Mouse (Mus musculus): ENCODE data around the gene Atp1a4. TPM values are rescaled to one million over a fixed set of nuclear protein-coding genes. Genes with fewer than 3 reads are reported as not detected.

The Atp1a4 gene
- polyA plus RNA-seq, 1 experiment: 1.2 TPM

- H3K4me3 ChIP-seq (replicated peaks; ENCODE audit: extremely low read depth, low read depth, low read length): no peak overlapping the region
- no peak for DNase-seq
- TF ChIP-seq CTCF (IDR thresholded peaks at IDR 0.05; ENCODE audit: insufficient read depth, low read length): no peak
- no peak for TF ChIP-seq POLR2A (IDR thresholded peaks at IDR 0.05; ENCODE audit: borderline replicate concordance, extremely low read depth, low read depth, low read length)
- WGBS: 70% methylated on average over 1 of the region's 1 CpGs
- H3K4me1 ChIP-seq (ENCODE audit: control insufficient read depth, insufficient read depth, low read length): no peaks in the 10 kb centered on the region
Observed at GRCm38 (mm10) chr1:172229215-172229614, 29.0 kb downstream of the Atp1a4 start.

- TF ChIP-seq CTCF (IDR thresholded peaks at IDR 0.05; ENCODE audit: insufficient read depth, low read length): no peak
- no peak for TF ChIP-seq POLR2A (IDR thresholded peaks at IDR 0.05; ENCODE audit: borderline replicate concordance, extremely low read depth, low read depth, low read length)
- no peak overlapping the region for H3K4me3 ChIP-seq (replicated peaks; ENCODE audit: extremely low read depth, low read depth, low read length)
- 56% methylated on average over 2 of the region's 2 CpGs for WGBS
- no peak for DNase-seq
- no peaks in the 10 kb centered on the region for H3K4me1 ChIP-seq (ENCODE audit: control insufficient read depth, insufficient read depth, low read length)
Observed at GRCm38 (mm10) chr1:172228209-172228608, 30.0 kb downstream of the Atp1a4 start.

GRCm38 (mm10) chr1:172221297-172222063, 36.7 kb downstream of the Atp1a4 start:
- Histone ChIP-seq H3K4me3 (replicated peaks; ENCODE audit: extremely low read depth, low read depth, low read length) (no peak overlapping the region), H3K4me1 (ENCODE audit: control insufficient read depth, insufficient read depth, low read length) (peaks cover 15% of the 10 kb centered on the region)
- TF ChIP-seq CTCF (IDR thresholded peaks at IDR 0.05; ENCODE audit: insufficient read depth, low read length): no peak
- no peak for TF ChIP-seq POLR2A (IDR thresholded peaks at IDR 0.05; ENCODE audit: borderline replicate concordance, extremely low read depth, low read depth, low read length)
- no peak for DNase-seq
- 73% methylated on average over 11 of the region's 11 CpGs for WGBS

DNA sequence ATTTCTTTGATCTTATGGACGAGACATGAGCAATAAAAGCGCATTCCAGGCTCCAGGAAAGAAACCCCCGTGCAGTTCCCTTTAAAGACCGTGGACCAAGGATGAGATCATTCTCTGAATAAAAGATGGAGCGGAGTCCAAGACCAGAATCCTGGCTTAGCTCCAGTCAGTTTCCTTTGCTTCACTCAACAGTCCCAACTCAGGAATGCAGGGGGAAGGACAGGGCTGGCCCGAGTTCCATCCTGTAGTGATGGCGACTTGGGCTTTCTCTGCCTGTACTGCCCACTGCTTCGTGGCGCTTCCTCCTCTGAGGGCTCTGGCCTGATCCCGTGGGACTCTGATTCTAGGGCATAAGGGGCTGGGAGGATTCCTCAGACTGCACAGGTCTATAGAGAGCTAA, 37.8 kb downstream of the Atp1a4 start:
- WGBS: 26% methylated on average over 10 of the region's 10 CpGs
- H3K4me3 ChIP-seq (replicated peaks; ENCODE audit: extremely low read depth, low read depth, low read length): no peak overlapping the region
- peaks cover 15% of the 10 kb centered on the region for H3K4me1 ChIP-seq (ENCODE audit: control insufficient read depth, insufficient read depth, low read length)
- DNase-seq: peak; percentile 51
- TF ChIP-seq CTCF (IDR thresholded peaks at IDR 0.05; ENCODE audit: insufficient read depth, low read length): no peak
- TF ChIP-seq POLR2A (IDR thresholded peaks at IDR 0.05; ENCODE audit: borderline replicate concordance, extremely low read depth, low read depth, low read length): peak; percentile 67; the same call in 1 of the 2 replicates

DNA sequence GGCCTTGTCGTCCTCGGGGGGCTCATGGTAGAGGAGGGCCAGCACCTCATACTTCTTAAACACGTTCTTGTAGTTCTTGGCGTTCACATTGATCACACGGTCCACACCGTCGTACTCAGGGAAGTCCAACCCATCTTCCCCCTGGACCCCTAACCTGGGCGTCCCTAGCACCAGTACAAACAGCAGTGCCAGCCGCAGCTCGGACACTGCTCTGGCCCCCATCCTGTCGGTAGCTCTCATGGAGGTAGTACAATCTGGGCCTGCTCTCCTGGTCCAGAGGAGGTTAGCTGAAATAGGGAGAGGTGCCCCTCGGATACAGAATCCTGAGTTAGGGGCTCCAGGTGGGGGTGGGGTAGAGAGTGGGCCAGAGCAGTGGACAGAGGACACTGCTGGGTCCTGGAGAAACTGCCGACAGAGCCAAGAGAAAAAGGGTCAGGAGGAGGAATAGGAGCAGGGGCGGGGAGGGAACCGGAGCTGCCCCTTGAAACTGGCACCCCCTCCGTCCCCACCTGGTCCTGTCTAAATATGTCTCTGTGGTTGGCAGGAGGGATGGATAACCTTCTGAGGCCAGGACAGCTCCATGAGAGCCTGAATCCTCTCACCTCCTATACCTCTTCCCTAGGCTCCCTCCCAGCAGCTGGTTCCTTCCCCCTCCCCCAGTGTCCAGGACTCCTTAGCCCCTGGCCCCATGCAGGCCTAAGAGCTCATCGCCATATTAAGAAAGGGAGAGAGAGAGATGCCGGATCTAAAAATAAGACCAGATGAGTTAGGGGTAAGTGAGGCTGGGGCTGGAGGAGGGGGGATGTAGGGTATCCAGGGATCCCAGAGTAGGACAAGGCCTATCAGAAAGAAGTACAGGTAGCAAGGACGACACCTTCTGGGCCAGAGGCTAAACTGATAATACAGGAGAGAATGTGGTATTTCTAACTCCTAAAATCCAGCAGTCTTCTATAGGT, 38.5 kb downstream of the Atp1a4 start, which contains the start of gene Casq1:
TSS of gene Casq1 (minus strand) at position 418 of the 956 bp plus-strand sequence.
- Histone ChIP-seq H3K4me3 (replicated peaks; ENCODE audit: extremely low read depth, low read depth, low read length) (no peak within 1 kb of the TSS), H3K4me1 (ENCODE audit: control insufficient read depth, insufficient read depth, low read length) (peaks cover 15% of the 10 kb centered on the region)
- TF ChIP-seq CTCF (IDR thresholded peaks at IDR 0.05; ENCODE audit: insufficient read depth, low read length) (no peak), POLR2A (IDR thresholded peaks at IDR 0.05; ENCODE audit: borderline replicate concordance, extremely low read depth, low read depth, low read length) (no peak)
- DNase-seq: no peak
- WGBS: 83% methylated on average over 19 of the region's 19 CpGs

- H3K4me1 ChIP-seq (ENCODE audit: control insufficient read depth, insufficient read depth, low read length): peaks cover 15% of the 10 kb centered on the region
- WGBS: 60% methylated on average over 15 of the region's 15 CpGs
- DNase-seq: no peak
Observed at GRCm38 (mm10) chr1:172218164-172218910, 39.9 kb downstream of the Atp1a4 start.

DNA sequence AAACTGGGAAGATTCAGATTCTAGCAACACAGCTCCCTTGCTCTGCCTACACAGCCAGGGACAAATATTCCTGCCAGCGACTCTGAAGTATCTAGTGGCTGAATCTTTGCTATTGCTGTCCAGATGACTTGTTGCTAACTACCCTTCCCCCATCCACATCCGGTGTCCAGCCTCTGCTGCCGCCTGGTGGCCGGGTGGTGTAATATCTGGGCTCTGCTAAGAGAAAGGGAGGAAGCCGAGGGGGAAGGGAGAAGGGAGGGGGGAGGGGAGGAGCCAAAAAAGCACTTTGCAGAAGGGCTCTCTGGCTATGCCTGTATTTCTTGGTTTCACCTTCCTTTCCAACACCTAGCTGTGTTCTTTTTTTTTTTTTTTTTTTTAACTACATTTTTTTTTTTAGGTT, 41.1 kb downstream of the Atp1a4 start:
- Histone ChIP-seq H3K4me3 (replicated peaks; ENCODE audit: extremely low read depth, low read depth, low read length) (peak overlapping the region; percentile 42), H3K4me1 (ENCODE audit: control insufficient read depth, insufficient read depth, low read length) (peaks cover 15% of the 10 kb centered on the region)
- DNase-seq: peak; percentile 97
- TF ChIP-seq CTCF (IDR thresholded peaks at IDR 0.05; ENCODE audit: insufficient read depth, low read length) (peak; percentile 89), POLR2A (IDR thresholded peaks at IDR 0.05; ENCODE audit: borderline replicate concordance, extremely low read depth, low read depth, low read length) (no peak)
- WGBS: 4% methylated on average over 5 of the region's 5 CpGs

More at GRCm38 (mm10) chr1:172218164-172218910, 39.9 kb downstream of the Atp1a4 start:
- no peak overlapping the region for H3K4me3 ChIP-seq (replicated peaks; ENCODE audit: extremely low read depth, low read depth, low read length)
- TF ChIP-seq POLR2A (IDR thresholded peaks at IDR 0.05; ENCODE audit: borderline replicate concordance, extremely low read depth, low read depth, low read length): no peak
- TF ChIP-seq CTCF (IDR thresholded peaks at IDR 0.05; ENCODE audit: insufficient read depth, low read length): no peak

DNA sequence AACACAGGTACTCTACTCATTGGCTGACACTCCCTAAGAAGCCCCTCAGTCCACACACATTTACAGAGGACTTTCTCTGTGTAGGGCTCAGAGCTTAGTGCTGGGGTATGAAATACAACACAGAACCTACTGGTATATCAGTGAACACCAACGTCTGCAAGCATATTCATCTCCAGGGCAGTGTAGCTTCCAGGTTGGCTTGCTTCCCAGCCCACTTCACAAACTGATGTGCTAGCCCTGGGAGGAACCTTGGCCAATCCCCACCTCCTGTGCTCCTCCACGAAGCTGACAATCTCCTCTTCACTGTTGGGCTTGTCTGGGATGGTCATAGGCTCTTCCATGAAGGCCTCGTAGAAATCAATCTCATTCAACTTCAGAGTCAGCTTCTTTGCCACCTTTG, 43.5 kb downstream of the Atp1a4 start:
- no peak overlapping the region for H3K4me3 ChIP-seq (replicated peaks; ENCODE audit: extremely low read depth, low read depth, low read length)
- no peak for DNase-seq
- H3K4me1 ChIP-seq (ENCODE audit: control insufficient read depth, insufficient read depth, low read length): peaks cover 3% of the 10 kb centered on the region; the same call in 1 of the 2 replicates
- 20% methylated on average over 3 of the region's 3 CpGs for WGBS
- TF ChIP-seq CTCF (IDR thresholded peaks at IDR 0.05; ENCODE audit: insufficient read depth, low read length) (no peak), POLR2A (IDR thresholded peaks at IDR 0.05; ENCODE audit: borderline replicate concordance, extremely low read depth, low read depth, low read length) (no peak)

DNA sequence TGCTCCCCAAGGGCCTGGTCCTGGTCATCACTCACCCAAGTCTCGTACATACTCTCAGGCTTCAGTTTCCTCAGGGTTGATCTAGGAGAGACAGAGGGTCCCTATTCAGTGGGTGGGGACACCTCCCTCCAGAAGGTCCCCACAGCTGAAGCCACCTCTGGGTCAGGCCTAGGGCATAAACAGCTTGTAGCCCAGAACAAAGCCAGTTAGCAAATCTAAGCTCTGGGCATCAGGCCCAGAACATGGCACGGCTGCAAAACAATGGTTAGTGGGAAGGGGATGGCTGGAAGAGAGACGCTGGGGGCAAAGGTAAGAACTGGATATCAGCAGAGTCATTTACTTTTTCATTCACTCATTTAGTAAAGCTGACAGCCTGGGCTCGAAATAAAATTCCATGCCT, 44.4 kb downstream of the Atp1a4 start:
- no peak for TF ChIP-seq CTCF (IDR thresholded peaks at IDR 0.05; ENCODE audit: insufficient read depth, low read length)
- no peak for TF ChIP-seq POLR2A (IDR thresholded peaks at IDR 0.05; ENCODE audit: borderline replicate concordance, extremely low read depth, low read depth, low read length)
- WGBS: 48% methylated on average over 4 of the region's 4 CpGs
- Histone ChIP-seq H3K4me3 (replicated peaks; ENCODE audit: extremely low read depth, low read depth, low read length) (no peak overlapping the region), H3K4me1 (ENCODE audit: control insufficient read depth, insufficient read depth, low read length) (peaks cover 3% of the 10 kb centered on the region; the same call in 1 of the 2 replicates)
- no peak for DNase-seq

Data from lung, adult 2 months (tissue).